Mouse (Mus musculus): Measurements from ENCODE around the gene Catsperz.
"Not testable (repeated sequence)": the region's sequence is repeated elsewhere in the genome, so short reads cannot be mapped to it uniquely, and the experiment has no call there.

The Catsperz gene

DNA sequence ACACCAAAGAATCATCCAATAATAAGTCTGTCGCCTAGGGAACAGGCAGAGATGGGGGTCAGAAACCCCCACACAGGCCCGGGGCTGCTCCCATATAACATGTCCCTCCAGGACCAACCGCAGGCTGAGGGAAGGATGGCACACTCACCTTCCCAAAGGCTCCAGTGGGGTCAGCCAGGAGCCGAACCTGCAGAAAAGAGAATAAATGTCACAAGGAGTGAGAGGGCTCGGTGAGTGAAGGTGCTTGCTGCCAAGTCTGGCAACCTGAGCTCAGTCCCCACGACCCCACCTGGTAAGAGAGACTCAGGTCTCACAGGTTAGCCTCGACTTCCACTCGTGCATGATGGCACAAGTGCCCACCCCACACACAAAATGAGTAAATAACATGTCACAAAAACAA, 18.1 kb downstream of the Catsperz start:
- DNase-seq (ENCODE audit: low read depth), result no peak

DNA sequence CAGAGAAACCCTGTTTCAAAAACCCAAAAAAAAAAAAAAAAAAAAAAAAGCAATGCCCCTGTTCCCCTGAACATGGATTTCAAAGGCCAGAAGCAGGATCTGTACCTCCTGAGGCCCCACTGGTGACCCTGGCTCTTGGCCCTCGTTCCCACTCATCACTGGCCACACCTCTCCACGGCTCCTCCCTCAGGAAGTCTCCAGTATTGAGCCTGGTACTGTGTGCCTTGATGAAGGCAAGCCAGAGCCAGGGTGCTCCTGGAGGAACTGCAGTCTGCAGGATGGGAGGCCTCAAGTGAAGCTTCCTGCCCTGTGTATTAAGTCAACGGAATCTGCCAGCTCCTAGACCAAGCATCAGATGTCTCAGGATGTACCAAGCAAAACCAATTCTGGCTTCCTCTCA, 19.0 kb downstream of the Catsperz start:
- DNase-seq (ENCODE audit: low read depth), result no peak

DNA sequence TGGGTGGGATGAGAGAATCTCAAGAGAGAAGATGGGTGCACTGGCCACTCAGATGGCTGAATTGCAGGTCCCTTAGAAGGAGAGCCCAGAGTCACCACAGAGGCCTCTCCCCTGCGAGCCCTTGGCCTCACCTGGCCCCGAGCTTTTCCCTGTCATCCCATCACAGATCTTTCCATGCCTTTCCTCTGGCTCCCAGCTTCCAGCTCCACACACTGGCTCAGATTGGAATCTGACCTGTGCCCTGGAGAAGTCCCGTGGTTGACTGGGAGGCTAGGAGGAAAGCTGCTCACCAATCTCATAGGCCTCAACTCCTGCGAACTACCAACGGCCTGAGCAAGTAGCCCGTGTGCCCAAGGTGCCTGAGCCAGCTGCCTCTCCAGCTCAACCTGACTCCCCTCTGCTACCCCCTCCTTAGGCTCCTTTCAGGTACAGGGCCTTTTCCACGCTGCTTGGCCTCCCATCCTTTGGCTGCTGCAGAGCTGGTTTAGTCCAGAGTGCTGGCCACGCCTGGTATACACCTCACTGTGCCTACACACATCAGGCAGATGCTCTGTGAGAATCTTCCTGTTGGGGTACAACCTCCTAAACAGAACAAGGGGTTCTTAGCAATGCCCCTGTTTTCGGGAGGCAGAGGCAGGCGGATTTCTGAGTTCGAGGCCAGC, 19.6 kb downstream of the Catsperz start:
- no peak for DNase-seq (ENCODE audit: low read depth)

DNA sequence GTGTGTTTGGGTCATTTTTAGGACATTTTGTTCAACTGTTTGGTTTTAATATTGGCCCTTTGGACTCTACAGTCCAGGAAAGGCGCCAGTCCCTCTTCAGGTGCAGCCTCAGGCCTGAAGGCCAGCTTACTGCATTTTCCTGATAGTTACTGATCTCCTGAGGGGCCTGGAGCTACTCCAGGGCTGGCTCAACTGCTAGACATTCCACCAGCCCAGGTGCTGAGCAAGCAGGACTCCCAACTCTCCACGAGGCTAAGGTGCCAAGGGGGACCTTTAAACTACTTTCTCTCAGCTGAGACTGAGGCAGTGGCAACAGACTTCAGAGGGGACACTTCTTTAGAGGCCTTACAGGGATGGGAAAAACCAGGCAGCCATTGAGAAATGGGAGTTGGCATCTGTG, 20.3 kb downstream of the Catsperz start:
- DNase-seq (ENCODE audit: low read depth), result no peak

DNA sequence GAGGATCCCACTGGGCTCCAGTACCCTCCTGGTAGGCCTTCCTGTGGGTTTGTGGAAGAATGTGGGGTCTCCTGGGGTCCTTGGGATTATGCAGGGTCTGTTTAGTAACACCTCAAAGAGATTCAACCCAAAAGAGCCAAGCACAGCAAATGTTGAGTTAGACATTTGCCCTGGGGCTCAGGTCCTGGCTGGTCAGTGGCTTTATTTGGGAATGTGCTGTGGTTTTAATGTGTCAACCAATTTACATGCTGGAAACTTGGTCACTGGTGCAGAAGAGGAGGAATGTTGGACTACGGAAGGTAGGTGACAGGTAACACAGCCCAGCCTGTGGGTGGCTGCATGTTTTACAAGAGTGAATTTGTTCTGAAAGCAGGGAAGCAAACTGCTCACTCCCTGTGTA, 22.1 kb downstream of the Catsperz start:
- no peak for DNase-seq (ENCODE audit: low read depth)

DNA sequence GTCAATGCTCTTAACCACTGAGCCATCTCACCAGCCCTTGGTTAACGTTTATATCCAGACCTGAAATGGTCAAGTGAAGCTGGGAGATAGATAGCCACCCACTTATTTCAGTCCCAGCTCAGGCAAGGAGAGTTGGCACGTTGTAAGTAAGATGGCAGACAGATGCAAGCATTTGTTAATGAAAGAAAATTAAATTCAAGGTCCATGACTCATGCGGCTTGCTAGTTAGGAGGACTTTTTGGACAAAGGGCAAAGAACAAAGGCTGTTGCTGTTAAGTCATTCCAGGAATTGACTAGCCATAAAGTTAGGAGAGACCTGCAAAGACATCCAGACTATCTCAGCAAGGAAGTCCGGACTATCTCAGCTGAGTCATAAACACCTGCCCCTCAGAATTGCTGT, 25.5 kb downstream of the Catsperz start:
- DNase-seq (ENCODE audit: low read depth), result no peak

DNA sequence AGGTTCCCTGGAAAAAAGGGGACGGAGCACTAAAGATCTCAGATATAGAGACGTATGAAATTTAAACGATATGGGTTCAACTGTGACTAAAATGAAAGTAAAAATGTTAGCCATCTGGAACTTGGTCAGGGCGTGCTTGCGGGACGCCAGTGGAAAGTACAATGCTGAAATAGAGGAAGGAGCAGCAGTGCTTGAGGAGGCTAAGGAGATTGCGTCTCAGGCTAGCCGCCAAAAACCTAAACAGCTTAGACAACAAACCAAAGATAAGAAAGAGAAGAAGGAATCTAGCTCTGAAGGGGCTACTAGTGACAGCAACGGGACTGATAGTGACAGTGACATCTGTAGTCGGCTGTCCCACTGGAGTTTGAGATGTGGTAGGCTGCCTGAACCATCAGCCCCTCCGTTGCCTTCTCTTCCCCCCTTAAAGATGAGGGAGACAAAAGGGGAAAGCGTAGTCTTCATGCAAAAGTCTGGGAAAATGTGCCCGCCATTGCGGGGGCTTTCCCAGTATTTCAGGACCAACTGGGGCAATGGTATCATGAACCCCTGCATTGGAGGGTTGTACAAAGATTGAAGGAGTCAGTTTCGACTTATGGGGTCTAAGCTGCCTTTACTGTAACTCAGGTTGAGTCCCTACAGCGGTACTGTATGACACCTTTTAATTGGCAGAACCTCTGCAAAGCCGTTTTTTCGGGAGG, 29.4 kb downstream of the Catsperz start:
- not testable (repeated sequence) for DNase-seq (ENCODE audit: low read depth)

DNA sequence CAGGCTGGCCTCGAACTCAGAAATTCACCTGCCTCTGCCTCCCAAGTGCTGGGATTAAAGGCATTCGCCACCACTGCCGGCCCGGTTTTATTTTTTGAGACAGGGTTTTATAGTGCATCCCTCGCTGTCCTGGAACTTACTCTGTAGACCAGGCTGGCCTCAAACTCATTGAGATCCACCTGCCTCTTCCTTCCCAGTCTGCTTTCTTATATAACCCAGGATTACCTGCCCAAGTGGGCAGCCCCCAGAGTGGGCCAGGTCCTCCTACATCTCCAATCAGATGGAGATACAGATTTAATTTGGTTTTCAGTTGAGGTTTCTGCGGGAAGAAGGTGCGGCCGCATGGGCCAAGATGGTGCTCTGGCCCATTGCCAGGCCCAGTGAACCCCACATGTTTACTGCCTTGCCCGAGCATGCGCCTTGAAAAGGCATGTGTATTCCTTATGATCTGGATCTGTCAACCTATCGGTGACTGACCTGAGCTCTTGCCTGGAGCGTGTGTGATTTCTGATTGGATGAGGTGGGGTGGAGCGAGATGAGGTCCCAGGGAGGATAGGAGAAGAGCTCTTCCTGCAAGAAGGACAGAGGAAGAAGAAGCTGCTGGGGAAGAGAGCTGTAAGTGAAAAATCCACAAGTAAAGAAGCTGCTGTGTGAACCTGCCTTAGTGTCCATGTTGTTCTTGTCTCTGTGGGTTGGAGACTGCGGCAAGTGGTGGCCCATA, 31.3 kb downstream of the Catsperz start:
- no peak for DNase-seq (ENCODE audit: low read depth)

DNA sequence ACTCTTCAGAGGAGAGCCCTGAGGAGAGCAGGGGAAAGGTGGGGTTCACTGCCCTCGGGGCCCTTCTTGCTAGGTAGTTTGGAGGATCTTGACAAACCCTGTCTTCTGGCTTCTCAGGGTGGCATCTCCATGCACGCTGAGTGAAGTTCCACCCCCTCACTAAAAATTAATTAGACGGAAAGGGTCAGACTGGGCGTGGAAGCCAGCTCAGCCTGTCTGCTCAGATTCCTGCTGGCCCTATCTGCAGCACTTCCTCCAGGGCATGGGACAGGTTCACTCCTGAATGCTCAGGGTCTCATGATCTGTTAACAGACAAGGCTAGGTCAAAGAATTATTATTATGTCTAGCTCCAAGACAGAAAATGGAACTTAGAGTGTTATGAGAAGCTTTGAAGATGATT, 32.7 kb downstream of the Catsperz start:
- DNase-seq (ENCODE audit: low read depth), result no peak

DNA sequence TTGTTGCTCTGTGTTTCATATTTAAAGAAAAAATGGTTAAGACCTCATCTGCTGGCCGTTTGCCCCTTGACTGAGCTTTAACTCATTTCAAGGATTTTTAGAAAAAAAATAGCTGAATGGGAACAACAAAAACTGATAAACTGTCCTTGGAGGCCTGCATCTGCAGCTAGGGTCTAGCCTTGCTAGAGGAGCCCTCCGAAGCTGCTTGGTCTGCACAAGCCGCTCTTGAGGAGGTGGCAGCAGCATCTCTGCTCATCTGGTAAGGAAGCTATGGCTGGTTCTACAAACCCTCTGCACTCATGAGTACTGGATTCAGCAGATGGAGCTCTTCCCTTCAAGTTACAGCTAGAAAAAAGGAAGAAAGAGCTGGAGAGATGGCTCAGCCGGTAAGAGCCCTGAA, 47.2 kb downstream of the Catsperz start:
- DNase-seq (ENCODE audit: low read depth), result no peak

DNA sequence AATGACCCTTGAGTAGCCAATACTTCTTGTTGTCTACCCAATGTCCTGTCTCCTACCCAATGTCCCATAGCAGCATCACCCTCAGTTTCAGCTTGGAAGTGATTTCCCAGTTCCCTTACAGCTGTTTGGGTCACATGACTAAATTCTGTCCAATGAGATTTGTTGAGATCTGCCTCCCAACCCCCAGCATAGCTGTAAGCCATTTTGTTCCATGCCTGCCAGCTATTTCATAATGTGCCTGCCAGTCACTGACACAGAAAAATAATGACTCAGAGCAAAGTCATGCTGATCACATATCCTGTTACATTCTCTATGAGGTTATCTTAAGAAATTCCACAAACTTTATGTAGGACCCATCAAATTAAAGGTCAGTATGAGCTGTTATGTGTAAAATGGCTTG, 48.4 kb downstream of the Catsperz start:
- DNase-seq (ENCODE audit: low read depth), result no peak

DNA sequence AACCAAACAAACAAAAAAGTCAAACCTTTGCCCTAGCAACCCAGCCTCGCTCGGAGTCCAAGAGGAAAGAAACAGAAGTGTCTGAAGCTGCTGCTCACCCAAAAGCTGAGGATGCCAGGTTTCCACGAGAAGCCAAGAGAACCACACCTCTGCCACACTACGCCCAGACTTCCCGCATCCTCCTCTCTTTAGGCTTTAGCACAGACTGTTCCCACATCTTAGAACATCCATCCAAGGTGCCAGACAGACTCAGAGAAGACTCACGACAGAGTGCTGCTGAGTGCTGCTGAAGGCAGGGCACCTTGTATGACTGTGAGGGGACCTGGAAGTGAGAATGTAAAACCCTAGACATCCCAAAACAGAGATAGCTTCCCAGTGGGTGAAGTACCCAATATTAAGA, 49.3 kb downstream of the Catsperz start:
- DNase-seq (ENCODE audit: low read depth), result no peak

DNA sequence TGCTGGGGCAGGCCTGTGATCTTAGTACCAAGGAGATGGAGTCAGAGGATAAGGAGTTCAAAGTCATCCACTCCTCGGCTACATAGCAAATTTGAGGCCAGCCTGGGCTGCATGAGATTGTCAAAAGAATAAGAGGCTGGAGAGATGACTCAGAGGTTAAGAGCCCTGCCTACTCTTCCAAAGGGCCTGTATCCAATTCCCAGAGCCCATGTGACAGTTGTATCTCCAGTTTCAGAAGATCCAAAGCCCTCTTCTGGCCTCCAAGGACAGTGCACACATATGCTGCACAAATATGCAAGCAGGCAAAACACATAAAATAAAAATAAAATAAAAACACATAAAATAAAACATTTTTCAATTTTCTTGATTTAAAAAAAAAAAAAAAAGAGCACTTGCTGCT, 50.9 kb downstream of the Catsperz start:
- no peak for DNase-seq (ENCODE audit: low read depth)

DNA sequence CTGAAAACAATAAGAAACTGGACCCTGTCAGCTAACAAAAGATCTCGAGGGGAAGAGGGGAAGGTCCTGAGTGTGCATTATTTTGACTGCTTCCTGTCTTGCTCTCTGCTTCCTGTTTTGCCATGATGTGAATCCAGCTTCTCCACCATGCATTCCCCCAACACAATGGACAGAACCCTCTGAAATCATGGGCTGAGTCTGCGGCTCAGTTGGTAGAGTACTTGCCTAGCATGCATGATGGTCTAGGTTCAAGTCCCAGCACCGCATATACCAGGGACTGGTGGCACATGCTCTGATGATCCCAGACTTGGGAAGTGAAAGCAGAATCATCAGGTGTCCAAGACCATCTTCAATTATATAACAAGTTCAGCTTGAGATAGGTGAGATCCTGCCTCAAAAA, 52.5 kb downstream of the Catsperz start:
- no peak for DNase-seq (ENCODE audit: low read depth)

Measured in c-Kit-positive CD71-positive TER-119-negative erythroid progenitor cells, embryonic 14.5 days (primary cell).